Mouse (Mus musculus): ENCODE results near the gene Ankub1.

DNA sequence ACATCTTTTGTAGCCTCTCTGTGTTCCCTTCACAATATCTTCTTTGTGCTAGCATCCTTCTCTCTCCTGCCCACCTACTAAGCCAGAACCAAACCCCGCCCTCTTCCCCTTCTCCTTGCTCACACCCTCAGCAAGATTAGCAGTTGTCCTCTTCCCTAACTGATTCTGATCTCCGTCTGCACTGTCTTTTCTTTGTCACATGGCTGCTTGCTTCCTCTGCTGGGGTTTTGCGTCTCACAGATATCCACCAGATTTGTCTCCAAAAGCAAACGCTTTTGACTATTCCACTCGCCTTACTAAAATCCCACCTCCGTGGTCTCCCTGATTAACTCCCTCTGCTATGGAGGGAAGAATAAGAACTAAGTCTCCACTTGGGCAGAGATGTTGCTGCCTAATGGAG is 34.0 kb downstream of the Ankub1 start:
- no peak for TF ChIP-seq CTCF (IDR thresholded peaks at IDR 0.05; ENCODE audit: control insufficient read depth, insufficient read depth, low read length)
- no peak for TF ChIP-seq POLR2A (IDR thresholded peaks at IDR 0.05; ENCODE audit: borderline replicate concordance, control insufficient read depth, low read depth, low read length)
